Mouse (Mus musculus): ENCODE measurements around the gene Gm44502.

GRCm38 (mm10) chr15:89374340-89374739, 55.2 kb downstream of the Gm44502 start:
- TF ChIP-seq TCF12 (IDR thresholded peaks at IDR 0.05; ENCODE audit: low read depth, low read length) (no peak), HCFC1 (IDR thresholded peaks at IDR 0.05; ENCODE audit: low read depth, low read length) (no peak), POLR2A (IDR thresholded peaks at IDR 0.05; ENCODE audit: control insufficient read depth in 1 of 2, insufficient read depth in 1 of 2, low read depth in 1 of 2, low read length in 2 of 2, poor library complexity in 1 of 2) (no peak), NRF1 (IDR thresholded peaks at IDR 0.05; ENCODE audit: insufficient read depth, low read depth, low read length, poor library complexity, severe bottlenecking) (no peak)
